Mouse (Mus musculus) CH12.LX (cell line): ENCODE data around the gene Rps6ka4.

Experiments used
- CTCF ChIP-seq, 2 experiments: IDR thresholded peaks in 1 of 2; conservative IDR thresholded peaks in 1 of 2; 2 replicates each; pipeline ENCODE4 v1.5.1; 2011 to 2012; ENCODE audit warnings: low read depth in 2 of 2, low read length in 2 of 2, improper control_type of control experiment in 1 of 2, inconsistent platforms in 1 of 2, mild to moderate bottlenecking in 1 of 2, moderate library complexity in 1 of 2
- E2F4 ChIP-seq: IDR thresholded peaks from 2 replicates; pipeline ENCODE4 v1.6.1; 2011; ENCODE audit warnings: low read depth, low read length, improper control_type of control experiment; ENCODE audit not compliant: insufficient replicate concordance
- MAFK ChIP-seq: IDR thresholded peaks from 2 replicates; pipeline ENCODE4 v1.6.1; 2011; ENCODE audit warnings: low read length, improper control_type of control experiment; ENCODE audit not compliant: insufficient replicate concordance
- MYC ChIP-seq: IDR thresholded peaks from 2 replicates; pipeline ENCODE4 v1.6.1; 2011; ENCODE audit warnings: low read depth, mild to moderate bottlenecking, improper control_type of control experiment, low read length

- no peak for TF ChIP-seq CTCF (conservative IDR thresholded peaks at IDR 0.05 in 1 of 2, IDR thresholded peaks at IDR 0.05 in 1 of 2; ENCODE audit: low read depth in 2 of 2, low read length in 2 of 2)
- no peak for TF ChIP-seq MAFK
- no peak for TF ChIP-seq E2F4
- TF ChIP-seq MYC: no peak
These were observed 19.8 kb downstream of the Rps6ka4 start for GRCm38 (mm10) chr19:6820538-6821195.
